Mouse (Mus musculus) forebrain, embryonic 15.5 days (tissue): ENCODE measurements around the gene Dnmt3a. TPM values are rescaled to one million over a fixed set of nuclear protein-coding genes. Genes with fewer than 3 reads are reported as not detected.

ENCODE experiments used
- ATAC-seq: fragments of 200-750 bp; cut with Nextera tagmentation; replicated peaks from 2 replicates; pipeline ENCODE4 v1.8.0; 2017; ENCODE audit warnings: mild to moderate bottlenecking, moderate TSS enrichment, moderate library complexity
- H3K27ac ChIP-seq: fragments of 300-500 bp; sonication (generic); replicated peaks from 2 replicates; pipeline ENCODE4 v1.5.1; 2015; ENCODE audit warnings: mild to moderate bottlenecking, inconsistent platforms
- H3K27me3 ChIP-seq: fragments of 300-500 bp; sonication (generic); 2 replicates; pipeline ENCODE4 v1.6.1; 2015; ENCODE audit warnings: inconsistent platforms
- H3K36me3 ChIP-seq: fragments of 300-500 bp; sonication (generic); 2 replicates; pipeline ENCODE4 v1.6.1; 2015; ENCODE audit warnings: mild to moderate bottlenecking, inconsistent platforms
- H3K4me1 ChIP-seq: fragments of 300-500 bp; sonication (generic); 2 replicates; pipeline ENCODE4 v1.6.1; 2015; ENCODE audit warnings: inconsistent platforms
- H3K4me2 ChIP-seq: fragments of 300-500 bp; sonication (generic); replicated peaks from 2 replicates; pipeline ENCODE4 v1.6.1; 2015; ENCODE audit warnings: mild to moderate bottlenecking, inconsistent platforms
- H3K4me3 ChIP-seq: fragments of 300-500 bp; sonication (generic); 2 replicates; pipeline ENCODE4 v1.5.1; 2015; ENCODE audit warnings: mild to moderate bottlenecking, inconsistent platforms
- H3K9ac ChIP-seq: fragments of 300-500 bp; sonication (generic); replicated peaks from 2 replicates; pipeline ENCODE4 v1.6.1; 2015; ENCODE audit warnings: mild to moderate bottlenecking, inconsistent platforms
- H3K9me3 ChIP-seq: fragments of 300-500 bp; sonication (generic); 2 replicates; pipeline ENCODE4 v1.6.1; 2016; ENCODE audit warnings: inconsistent platforms
- WGBS: fragments of 180-500 bp; shearing (Covaris S2); methylation state at CpG from one replicate; pipeline ENCODE4 v1.1.7; 2015; ENCODE audit warnings: mixed read lengths; 5-methylcytosine and 5-hydroxymethylcytosine counted together
- polyA plus RNA-seq: library from polyadenylated mRNA; unstranded; fragments of >200 nt; fragmentation: Nextera tagmentation; extraction: Ambion mirVana; gene quantifications from 2 replicates; pipeline ENCODE4 v1.2.1, GENCODE M21; 2015

The Dnmt3a gene
- polyA plus RNA-seq, 1 experiment from 2014 or later = 95.4 TPM

GRCm38 (mm10) chr12:3788421-3789051, 17.3 kb upstream of the Dnmt3a start:
- ATAC-seq = no peak
- Histone ChIP-seq H3K9me3 (no peaks in the 10 kb centered on the region), H3K4me1 (peaks cover 8% of the 10 kb centered on the region), H3K4me3 (no peak overlapping the region), H3K27me3 (no peaks in the 10 kb centered on the region), H3K9ac (no peak overlapping the region), H3K4me2 (no peak overlapping the region), H3K36me3 (no peaks in the 10 kb centered on the region), H3K27ac (no peak overlapping the region)
- 29% methylated on average over 5 of the region's 5 CpGs for WGBS

DNA sequence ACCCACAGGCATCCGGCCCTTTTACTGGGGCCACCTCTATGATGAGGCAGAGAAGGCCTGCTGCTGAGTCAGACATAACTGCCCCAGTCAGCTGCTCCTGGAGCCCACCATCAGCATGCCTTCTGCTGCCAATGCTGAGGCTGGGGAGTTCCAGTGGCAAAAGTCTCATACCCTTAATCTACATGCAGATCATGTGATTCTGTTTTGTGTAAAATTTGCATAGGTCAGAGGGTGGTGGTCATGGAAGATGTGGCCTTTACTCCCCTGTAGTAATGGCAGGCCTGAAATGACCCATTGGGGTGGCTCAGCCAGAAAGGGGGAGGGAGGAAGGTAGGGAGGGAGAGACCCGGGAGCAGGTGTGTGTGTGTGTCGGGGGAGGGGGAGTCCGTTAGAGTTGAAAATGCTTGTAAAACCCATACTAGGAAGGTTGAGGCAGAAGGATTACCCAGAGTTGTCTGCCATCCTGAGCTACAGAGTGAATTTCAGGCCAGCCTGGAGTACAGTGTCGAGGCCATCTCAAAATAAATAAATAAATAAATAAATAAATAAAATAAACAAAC, 16.1 kb upstream of the Dnmt3a start:
- H3K9ac ChIP-seq = no peak overlapping the region
- H3K4me1 ChIP-seq = peaks cover 7% of the 10 kb centered on the region; the same call in 1 of the 2 replicates
- H3K27me3 ChIP-seq = no peaks in the 10 kb centered on the region
- no peak overlapping the region for H3K4me3 ChIP-seq
- H3K4me2 ChIP-seq = no peak overlapping the region
- ATAC-seq = no peak
- 71% methylated on average over 5 of the region's 5 CpGs for WGBS
- H3K36me3 ChIP-seq = no peaks in the 10 kb centered on the region
- H3K9me3 ChIP-seq = no peaks in the 10 kb centered on the region
- no peak overlapping the region for H3K27ac ChIP-seq

DNA sequence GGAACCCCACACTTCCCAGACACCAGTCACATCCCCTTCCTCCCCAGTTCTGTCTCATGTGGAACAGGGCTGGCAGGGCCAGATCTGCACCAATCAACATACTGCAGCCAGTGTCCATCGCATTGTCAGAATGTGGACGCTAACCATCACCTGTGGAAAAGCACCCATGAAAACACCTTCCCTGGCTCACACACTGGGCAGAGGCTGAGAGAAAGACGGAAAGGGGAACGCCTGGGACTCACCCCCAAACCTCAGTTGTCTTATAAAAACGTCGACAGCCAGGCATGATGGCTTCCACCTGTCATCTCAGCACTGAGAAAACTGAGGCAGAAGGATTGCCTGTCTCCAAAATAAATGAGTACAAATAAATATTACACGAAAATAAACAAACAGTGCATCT, 14.6 kb upstream of the Dnmt3a start:
- no peak; the same call in 1 of the 2 replicates for ATAC-seq
- 0 out of 2 replicates have a peak, but pooled peaks cover 2% of the 10 kb centered on the region for H3K27me3 ChIP-seq
- no peaks in the 10 kb centered on the region for H3K36me3 ChIP-seq
- no peak overlapping the region for H3K27ac ChIP-seq
- WGBS = 61% methylated on average over 7 of the region's 7 CpGs
- 0 out of 2 replicates have a peak overlapping the region, but pooled peaks have one; percentile 33 for H3K9ac ChIP-seq
- peak overlapping the region; percentile 33 for H3K4me3 ChIP-seq
- H3K9me3 ChIP-seq = no peaks in the 10 kb centered on the region
- H3K4me2 ChIP-seq = peak overlapping the region; percentile 47
- H3K4me1 ChIP-seq = peaks cover 7% of the 10 kb centered on the region; the same call in 1 of the 2 replicates

GRCm38 (mm10) chr12:3791732-3792131, 14.1 kb upstream of the Dnmt3a start:
- H3K9me3 ChIP-seq = no peaks in the 10 kb centered on the region
- 0 out of 2 replicates have a peak overlapping the region, but pooled peaks have one; percentile 7 for H3K27ac ChIP-seq
- H3K4me1 ChIP-seq = peaks cover 7% of the 10 kb centered on the region; the same call in 1 of the 2 replicates
- no peaks in the 10 kb centered on the region for H3K36me3 ChIP-seq
- peak overlapping the region; percentile 33 for H3K4me3 ChIP-seq
- H3K4me2 ChIP-seq = peak overlapping the region; percentile 47
- 0% methylated on average over 22 of the region's 22 CpGs for WGBS
- 0 out of 2 replicates have a peak overlapping the region, but pooled peaks have one; percentile 33 for H3K9ac ChIP-seq
- peak; percentile 92 for ATAC-seq
- H3K27me3 ChIP-seq = 0 out of 2 replicates have a peak, but pooled peaks cover 2% of the 10 kb centered on the region

DNA sequence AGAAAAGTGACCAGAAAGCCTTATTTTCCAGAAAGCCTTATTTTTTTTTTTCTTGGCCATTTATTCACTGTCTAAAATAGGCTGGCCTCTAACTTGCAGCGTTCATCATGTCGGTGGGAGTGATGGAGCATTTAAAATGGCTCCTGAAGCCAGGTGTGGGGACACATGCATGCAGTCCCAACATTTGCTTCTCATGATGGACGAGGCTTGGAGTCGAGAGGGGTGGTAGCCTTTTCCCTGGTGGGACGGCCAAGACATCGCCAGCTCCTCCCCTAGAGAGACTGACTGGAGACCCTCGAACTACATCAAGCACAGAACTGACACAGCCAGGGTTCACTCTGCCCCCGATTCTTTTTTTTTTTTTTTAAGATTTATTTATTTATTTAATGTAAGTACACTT, 13.6 kb upstream of the Dnmt3a start:
- Histone ChIP-seq H3K27ac (0 out of 2 replicates have a peak overlapping the region, but pooled peaks have one; percentile 7), H3K4me2 (peak overlapping the region; percentile 47), H3K4me1 (peaks cover 7% of the 10 kb centered on the region; the same call in 1 of the 2 replicates), H3K27me3 (0 out of 2 replicates have a peak, but pooled peaks cover 2% of the 10 kb centered on the region), H3K4me3 (peak overlapping the region; percentile 33), H3K9me3 (no peaks in the 10 kb centered on the region), H3K9ac (0 out of 2 replicates have a peak overlapping the region, but pooled peaks have one; percentile 33), H3K36me3 (no peaks in the 10 kb centered on the region)
- peak; percentile 12; the same call in 1 of the 2 replicates for ATAC-seq
- 20% methylated on average over 8 of the region's 8 CpGs for WGBS

DNA sequence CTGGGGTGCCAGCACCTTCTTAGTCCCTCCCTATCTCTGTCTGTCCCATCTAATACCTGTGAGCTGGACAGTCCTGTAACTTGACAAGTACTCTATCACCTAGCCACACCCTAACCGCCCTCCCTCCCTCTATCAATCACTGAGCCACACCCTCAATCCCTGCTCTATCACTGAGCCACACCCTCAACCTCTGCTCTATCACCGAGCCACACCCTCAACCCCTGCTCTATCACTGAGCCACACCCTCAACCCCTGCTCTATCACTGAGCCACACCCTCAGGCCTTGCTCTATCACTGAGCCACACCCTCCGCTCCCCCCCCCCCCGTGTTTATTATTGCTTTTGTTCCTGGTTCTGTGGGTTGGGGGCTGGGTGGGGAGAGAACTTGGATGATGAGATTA, 10.2 kb upstream of the Dnmt3a start:
- H3K9ac ChIP-seq = no peak overlapping the region
- no peak overlapping the region for H3K4me2 ChIP-seq
- H3K4me3 ChIP-seq = no peak overlapping the region
- peaks cover 4% of the 10 kb centered on the region; the same call in 1 of the 2 replicates for H3K4me1 ChIP-seq
- ATAC-seq = no peak
- no peak overlapping the region for H3K27ac ChIP-seq
- 0 out of 2 replicates have a peak, but pooled peaks cover 2% of the 10 kb centered on the region for H3K27me3 ChIP-seq
- no peaks in the 10 kb centered on the region for H3K36me3 ChIP-seq
- WGBS = 50% methylated on average over 3 of the region's 4 CpGs
- H3K9me3 ChIP-seq = no peaks in the 10 kb centered on the region

- WGBS = 84% methylated on average over 1 of the region's 1 CpGs
- Histone ChIP-seq H3K27ac (no peak overlapping the region), H3K9ac (no peak overlapping the region), H3K9me3 (no peaks in the 10 kb centered on the region), H3K36me3 (no peaks in the 10 kb centered on the region), H3K4me1 (no peaks in the 10 kb centered on the region), H3K4me2 (no peak overlapping the region), H3K4me3 (no peak overlapping the region), H3K27me3 (0 out of 2 replicates have a peak, but pooled peaks cover 2% of the 10 kb centered on the region)
- ATAC-seq = no peak
Measured at GRCm38 (mm10) chr12:3799551-3799950, 6.3 kb upstream of the Dnmt3a start.

DNA sequence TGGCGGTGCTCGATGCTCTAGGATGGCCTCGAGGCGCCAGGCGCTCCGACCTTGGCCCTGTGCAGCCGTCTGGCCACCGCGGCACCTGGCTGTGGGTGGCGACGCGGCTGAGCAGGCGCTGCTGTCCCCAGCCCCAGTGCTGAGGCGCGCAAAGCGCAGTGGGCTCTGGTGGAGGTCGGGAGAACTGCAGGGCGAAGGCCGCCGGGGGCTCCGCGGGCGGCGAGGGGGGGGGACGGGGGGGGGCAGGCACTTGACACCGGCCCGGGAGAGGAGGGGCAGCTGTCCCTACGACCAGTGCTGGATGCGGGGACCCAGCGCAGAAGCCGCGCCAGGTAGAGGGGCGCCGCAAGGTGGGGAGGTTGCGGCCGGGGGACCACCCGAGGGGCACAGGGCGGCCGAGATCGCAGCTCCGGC, 471 bp downstream of the Dnmt3a start:
- no peaks in the 10 kb centered on the region for H3K36me3 ChIP-seq
- H3K9ac ChIP-seq = peak overlapping the region; percentile 65
- 0% methylated on average over 35 of the region's 41 CpGs for WGBS
- peak; percentile 87 for ATAC-seq
- peak overlapping the region; percentile 58 for H3K4me3 ChIP-seq
- peak overlapping the region; percentile 52 for H3K4me2 ChIP-seq
- no peaks in the 10 kb centered on the region for H3K27me3 ChIP-seq
- peak overlapping the region; percentile 82 for H3K27ac ChIP-seq
- H3K4me1 ChIP-seq = peaks cover 36% of the 10 kb centered on the region
- H3K9me3 ChIP-seq = no peaks in the 10 kb centered on the region

DNA sequence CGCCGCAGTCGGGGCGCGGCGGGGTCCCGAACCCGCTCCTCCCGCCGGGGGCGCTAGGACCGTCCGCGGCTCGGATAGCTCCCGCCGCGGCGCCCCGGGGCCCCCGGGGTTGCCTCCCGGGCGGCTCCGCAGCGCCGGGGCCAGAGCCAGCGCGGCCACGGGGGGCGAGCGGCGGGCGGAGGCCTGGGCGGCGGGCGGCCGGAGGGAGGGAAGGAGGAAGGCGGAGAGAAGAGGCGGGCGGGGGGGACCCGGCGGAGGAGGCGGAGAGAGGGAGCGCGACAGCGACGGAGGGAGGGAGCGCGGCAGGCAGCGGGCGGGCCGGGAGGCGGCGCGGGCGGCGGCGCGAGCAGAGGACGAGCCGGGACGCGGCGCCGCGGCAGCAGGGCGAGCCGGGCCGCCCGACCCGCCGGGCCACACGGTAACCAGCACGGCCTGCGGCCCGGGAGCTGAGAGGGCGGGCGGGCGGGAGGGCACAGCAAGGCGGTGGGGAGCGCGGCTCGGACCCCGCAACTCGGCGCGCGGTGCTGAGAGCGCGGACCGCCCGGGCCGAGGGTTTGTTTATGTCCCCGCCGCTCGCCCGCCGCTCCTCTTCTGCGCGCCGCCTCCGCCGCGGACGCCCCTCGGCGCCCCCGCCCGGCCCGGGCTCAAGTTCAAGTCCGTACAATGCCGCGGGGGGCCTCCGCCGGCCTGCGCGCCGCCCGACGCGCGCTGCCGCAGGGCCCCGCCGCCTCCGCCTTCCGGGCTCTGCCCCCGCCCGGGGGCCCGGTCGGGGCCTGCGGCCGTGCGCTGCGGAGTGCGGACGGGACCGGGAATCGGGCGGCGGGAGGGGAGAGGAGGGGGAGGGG, 1.1 kb downstream of the Dnmt3a start:
- WGBS = 1% methylated on average over 59 of the region's 141 CpGs
- no peaks in the 10 kb centered on the region for H3K36me3 ChIP-seq
- peak overlapping the region; percentile 65 for H3K9ac ChIP-seq
- H3K4me3 ChIP-seq = peak overlapping the region; percentile 58
- ATAC-seq = peak; percentile 59
- H3K4me2 ChIP-seq = peak overlapping the region; percentile 52
- peaks cover 41% of the 10 kb centered on the region for H3K4me1 ChIP-seq
- H3K27ac ChIP-seq = peak overlapping the region; percentile 82
- no peaks in the 10 kb centered on the region for H3K9me3 ChIP-seq
- no peaks in the 10 kb centered on the region for H3K27me3 ChIP-seq

GRCm38 (mm10) chr12:3807548-3808395, 2.0 kb downstream of the Dnmt3a start:
- peaks cover 46% of the 10 kb centered on the region for H3K4me1 ChIP-seq
- under 1% methylated on average over 40 of the region's 105 CpGs for WGBS

DNA sequence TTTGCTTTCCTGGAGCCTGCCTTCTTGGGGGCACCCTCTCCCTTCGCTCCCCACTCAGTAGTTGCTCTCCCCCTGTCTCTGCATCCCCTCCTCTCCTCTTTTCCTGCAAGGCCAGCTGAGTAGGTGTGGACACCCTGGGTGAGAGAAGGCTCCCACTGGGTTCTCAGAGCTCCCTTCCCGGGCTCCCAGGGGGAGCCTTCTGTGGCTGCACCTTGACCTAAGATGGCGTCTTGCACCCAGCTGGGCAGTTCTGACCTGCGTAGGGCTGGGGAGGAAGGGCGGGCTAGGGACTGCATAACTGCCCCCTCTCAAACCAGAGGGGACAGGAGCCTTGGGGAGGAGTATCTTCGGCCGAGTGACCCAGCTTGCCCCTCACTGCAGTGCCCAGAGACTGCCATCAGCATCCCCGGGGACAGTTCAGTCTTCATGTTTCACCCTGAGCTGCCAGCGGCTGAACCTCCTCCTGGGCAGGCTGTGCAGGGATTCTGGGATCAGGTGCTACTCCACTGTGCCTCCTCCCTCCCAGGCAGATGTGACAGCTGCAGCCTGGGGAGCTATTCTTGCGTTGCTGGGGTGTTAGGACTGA, 2.7 kb downstream of the Dnmt3a start:
- Histone ChIP-seq H3K4me1 (peaks cover 46% of the 10 kb centered on the region), H3K27me3 (no peaks in the 10 kb centered on the region), H3K9ac (peak overlapping the region; percentile 65), H3K4me2 (peak overlapping the region; percentile 52), H3K27ac (peak overlapping the region; percentile 82), H3K9me3 (no peaks in the 10 kb centered on the region), H3K4me3 (peak overlapping the region; percentile 58), H3K36me3 (no peaks in the 10 kb centered on the region)
- 3% methylated on average over 10 of the region's 10 CpGs for WGBS
- ATAC-seq = peak; percentile 9

More at GRCm38 (mm10) chr12:3807548-3808395, 2.0 kb downstream of the Dnmt3a start:
- H3K4me2 ChIP-seq = peak overlapping the region; percentile 52
- H3K4me3 ChIP-seq = peak overlapping the region; percentile 58
- no peaks in the 10 kb centered on the region for H3K9me3 ChIP-seq
- no peaks in the 10 kb centered on the region for H3K27me3 ChIP-seq
- H3K27ac ChIP-seq = peak overlapping the region; percentile 82
- peak; percentile 28 for ATAC-seq
- no peaks in the 10 kb centered on the region for H3K36me3 ChIP-seq
- H3K9ac ChIP-seq = peak overlapping the region; percentile 65
